In the genomic region with DNA sequence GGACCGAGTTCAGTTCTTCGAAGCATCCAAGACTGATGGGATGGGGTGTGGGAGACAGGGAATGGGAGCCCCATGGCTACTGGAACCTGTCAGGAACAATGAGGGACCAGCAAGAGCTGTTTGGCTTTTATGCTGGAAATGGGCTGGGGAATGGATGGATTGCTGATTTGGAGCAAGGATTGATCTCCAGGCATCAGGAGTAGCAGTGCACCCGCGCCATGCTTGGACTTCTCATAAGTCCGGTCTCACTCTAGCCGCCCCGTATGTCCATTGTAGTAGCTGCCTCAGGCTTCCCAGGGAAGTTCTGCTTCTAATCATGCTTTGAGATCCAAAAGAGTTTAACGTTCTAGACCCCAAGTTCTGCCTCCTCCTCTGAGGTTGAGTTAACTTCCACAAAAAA, we compare ENCODE assay signal across 9 mouse cellular contexts.
DNase-seq lines count a peak whose midpoint lies in the region; ATAC-seq lines count a peak whose summit lies in the region.
"Had no signal": no experiment of that assay in that cellular context is flagged by ENCODE, and none has a peak within 500 bp of the region (broad histone marks: within the 10 kb centered on the region; RNA-seq: fewer than 3 reads in every experiment).

No protein-coding gene starts in this region.

- H3K9me3 ChIP-seq in lung, embryonic 15.5 days: no peaks in the 10 kb centered on the region
- no peaks in the 10 kb centered on the region for H3K9me3 ChIP-seq in forebrain, embryonic 15.5 days
- no peaks in the 10 kb centered on the region for H3K9me3 ChIP-seq in limb, embryonic 12.5 days
- no peaks in the 10 kb centered on the region for H3K9me3 ChIP-seq in stomach, embryonic 15.5 days

- ATAC-seq in lung, embryonic 15.5 days (ENCODE audit: borderline replicate concordance, extremely low read depth, low FRiP score, low TSS enrichment): no peak
- ATAC-seq in forebrain, embryonic 15.5 days (replicated peaks): no peak
- no peak for ATAC-seq in limb, embryonic 12.5 days (ENCODE audit: insufficient number of reproducible peaks, insufficient read depth, low FRiP score, low TSS enrichment, low read depth)
- no peak for ATAC-seq in stomach, embryonic 15.5 days (ENCODE audit: insufficient read depth, low FRiP score, low read depth)
- no peak for ATAC-seq in granulocyte monocyte progenitor cell, adult 5-6 weeks (replicated peaks; ENCODE audit: poor library complexity, severe bottlenecking)

- no peaks in the 10 kb centered on the region for H3K36me3 ChIP-seq in lung, embryonic 15.5 days
- H3K36me3 ChIP-seq in forebrain, embryonic 15.5 days: no peaks in the 10 kb centered on the region
- no peaks in the 10 kb centered on the region for H3K36me3 ChIP-seq in limb, embryonic 12.5 days
- H3K36me3 ChIP-seq in stomach, embryonic 15.5 days: no peaks in the 10 kb centered on the region

- 59% methylated on average over 8 of the region's 8 CpGs for WGBS in lung, embryonic 15.5 days
- 68% methylated on average over 8 of the region's 8 CpGs for WGBS in forebrain, embryonic 15.5 days
- WGBS in limb, embryonic 12.5 days: 63% methylated on average over 8 of the region's 8 CpGs
- 66% methylated on average over 8 of the region's 8 CpGs for WGBS in stomach, embryonic 15.5 days

- peaks cover 14% of the 10 kb centered on the region for H3K4me1 ChIP-seq in lung, embryonic 15.5 days
- H3K4me1 ChIP-seq in forebrain, embryonic 15.5 days: peaks cover 27% of the 10 kb centered on the region
- H3K4me1 ChIP-seq in limb, embryonic 12.5 days (replicated peaks): peaks cover 15% of the 10 kb centered on the region
- peaks cover 10% of the 10 kb centered on the region for H3K4me1 ChIP-seq in stomach, embryonic 15.5 days

- no peak overlapping the region for H3K9ac ChIP-seq in lung, embryonic 15.5 days
- no peak overlapping the region for H3K9ac ChIP-seq in forebrain, embryonic 15.5 days (replicated peaks)
- H3K9ac ChIP-seq in limb, embryonic 12.5 days (replicated peaks): no peak overlapping the region
- no peak overlapping the region for H3K9ac ChIP-seq in stomach, embryonic 15.5 days

- H3K27me3 ChIP-seq in lung, embryonic 15.5 days: peaks cover 32% of the 10 kb centered on the region
- H3K27me3 ChIP-seq in forebrain, embryonic 15.5 days: peaks cover 35% of the 10 kb centered on the region
- peaks cover 83% of the 10 kb centered on the region for H3K27me3 ChIP-seq in limb, embryonic 12.5 days
- H3K27me3 ChIP-seq in stomach, embryonic 15.5 days (replicated peaks): peaks cover 36% of the 10 kb centered on the region; the same call in 1 of the 2 replicates

- peak overlapping the region; percentile 68 for H3K4me2 ChIP-seq in lung, embryonic 15.5 days
- peak overlapping the region; percentile 55 for H3K4me2 ChIP-seq in forebrain, embryonic 15.5 days (replicated peaks)
- peak overlapping the region; percentile 74 for H3K4me2 ChIP-seq in limb, embryonic 12.5 days
- 0 out of 2 replicates have a peak overlapping the region, but pooled peaks have one; percentile 54 for H3K4me2 ChIP-seq in stomach, embryonic 15.5 days

- H3K4me3 ChIP-seq in lung, embryonic 15.5 days: no peak overlapping the region
- no peak overlapping the region for H3K4me3 ChIP-seq in forebrain, embryonic 15.5 days
- 0 out of 2 replicates have a peak overlapping the region, but pooled peaks have one; percentile 42 for H3K4me3 ChIP-seq in limb, embryonic 12.5 days (replicated peaks)
- no peak overlapping the region; the same call in 1 of the 2 replicates for H3K4me3 ChIP-seq in stomach, embryonic 15.5 days (replicated peaks)
- H3K4me3 ChIP-seq: myocyte had no signal

- DNase-seq in lung, adult 18-20 months: no peak
- DNase-seq in layer of hippocampus, postnatal 10 days (ENCODE audit: low spot score in 2 of 2): no peak
- DNase-seq: spleen, adult 18-20 months had no signal

- no peak overlapping the region for H3K27ac ChIP-seq in lung, embryonic 15.5 days
- H3K27ac ChIP-seq in forebrain, embryonic 15.5 days (replicated peaks): no peak overlapping the region
- H3K27ac ChIP-seq in limb, embryonic 12.5 days: no peak overlapping the region
- no peak overlapping the region for H3K27ac ChIP-seq in stomach, embryonic 15.5 days
